ENCODE assay signal across 8 mouse cellular contexts in the genomic region with DNA sequence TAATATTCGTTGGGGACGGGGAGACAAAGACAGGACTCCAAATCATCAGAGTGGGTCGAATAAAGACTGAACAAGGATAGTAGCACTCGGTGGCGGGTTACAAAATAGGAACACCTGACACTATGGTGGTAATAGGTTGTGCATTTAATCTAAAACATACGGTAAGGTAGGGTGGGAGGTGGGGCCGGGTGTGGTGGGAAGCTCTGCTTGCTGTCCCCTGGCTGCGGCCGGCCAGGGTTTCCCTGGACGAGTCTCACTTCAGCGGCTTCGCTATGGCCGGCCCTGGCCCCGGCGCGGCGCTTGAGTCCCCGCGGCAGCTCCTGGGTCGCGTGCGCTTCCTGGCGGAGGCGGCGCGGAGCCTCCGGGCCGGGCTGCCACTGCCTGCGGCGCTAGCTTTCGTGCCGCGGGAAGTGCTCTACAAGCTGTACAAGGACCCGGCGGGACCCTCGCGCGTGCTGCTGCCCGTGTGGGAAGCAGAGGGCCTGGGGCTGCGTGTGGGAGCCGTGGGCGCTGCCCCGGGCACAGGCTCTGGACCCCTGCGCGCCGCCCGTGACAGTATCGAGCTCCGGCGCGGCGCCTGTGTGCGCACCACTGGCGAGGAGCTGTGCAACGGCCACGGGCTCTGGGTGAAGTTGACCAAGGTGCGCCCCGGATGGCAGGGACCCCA. TPM values are rescaled to one million over a fixed set of nuclear protein-coding genes. Genes with fewer than 3 reads are reported as not detected.
DNase-seq lines count a peak whose midpoint lies in the region; ATAC-seq and TF ChIP-seq lines count a peak whose summit lies in the region.

Gene Hectd3, plus strand, starts transcription at position 187 of the 667 bp plus-strand sequence.

- peak within 1 kb of the TSS; percentile 100 for H3K4me3 ChIP-seq in E14TG2a.4 (replicated peaks; ENCODE audit: low read length)
- peak within 1 kb of the TSS; percentile 97 for H3K4me3 ChIP-seq in heart, embryonic 15.5 days
- H3K4me3 ChIP-seq in liver, embryonic 16.5 days (ENCODE audit: low read depth, low read length): peak within 1 kb of the TSS; percentile 95
- peak within 1 kb of the TSS; percentile 83 for H3K4me3 ChIP-seq in neural tube, embryonic 12.5 days
- H3K4me3 ChIP-seq in thymus, adult 2 months (ENCODE audit: control insufficient read depth, insufficient read depth, low read length): peak within 1 kb of the TSS; percentile 98

- DNase-seq in brain, adult 2 months (ENCODE audit: low read depth, low spot score): peak; percentile 84
- DNase-seq in kidney, postnatal 10 days: peak; percentile 80
- DNase-seq in thymus, adult 2 months: peak; percentile 51

- H3K4me2 ChIP-seq in heart, embryonic 15.5 days: peak within 1 kb of the TSS; percentile 97
- H3K4me2 ChIP-seq in liver, embryonic 16.5 days (ENCODE audit: low read depth, low read length): peak within 1 kb of the TSS; percentile 92
- peak within 1 kb of the TSS; percentile 98 for H3K4me2 ChIP-seq in neural tube, embryonic 12.5 days (replicated peaks)

- peaks cover 58% of the 10 kb centered on the region for H3K4me1 ChIP-seq in E14TG2a.4 (replicated peaks; ENCODE audit: low read depth, low read length)
- peaks cover 23% of the 10 kb centered on the region for H3K4me1 ChIP-seq in heart, embryonic 15.5 days (replicated peaks)
- peaks cover 33% of the 10 kb centered on the region for H3K4me1 ChIP-seq in liver, embryonic 16.5 days (ENCODE audit: control insufficient read depth, low read depth, low read length)
- H3K4me1 ChIP-seq in neural tube, embryonic 12.5 days: peaks cover 18% of the 10 kb centered on the region
- peaks cover 22% of the 10 kb centered on the region for H3K4me1 ChIP-seq in thymus, adult 2 months (replicated peaks; ENCODE audit: control insufficient read depth, insufficient read depth, low read length)

- H3K36me3 ChIP-seq in E14TG2a.4 (ENCODE audit: insufficient read depth, low read length): peaks cover 55% of the 10 kb centered on the region
- H3K36me3 ChIP-seq in heart, embryonic 15.5 days: peaks cover 16% of the 10 kb centered on the region
- peaks cover 40% of the 10 kb centered on the region for H3K36me3 ChIP-seq in liver, embryonic 16.5 days (ENCODE audit: control insufficient read depth, insufficient read depth)
- H3K36me3 ChIP-seq in neural tube, embryonic 12.5 days: peaks cover 19% of the 10 kb centered on the region
- 0 out of 2 replicates have a peak, but pooled peaks cover 5% of the 10 kb centered on the region for H3K36me3 ChIP-seq in thymus, adult 2 months (ENCODE audit: control insufficient read depth, insufficient read depth, low read length)

- peak within 1 kb of the TSS; percentile 79 for H3K27ac ChIP-seq in heart, embryonic 15.5 days
- H3K27ac ChIP-seq in liver, embryonic 16.5 days (ENCODE audit: low read length): peak within 1 kb of the TSS; percentile 97
- H3K27ac ChIP-seq in neural tube, embryonic 12.5 days: peak within 1 kb of the TSS; percentile 77
- H3K27ac ChIP-seq in thymus, adult 2 months (ENCODE audit: control insufficient read depth, insufficient read depth, low read length): no peak within 1 kb of the TSS

- ATAC-seq in erythroblast, adult 5-6 weeks (replicated peaks; ENCODE audit: low FRiP score, poor library complexity, severe bottlenecking): peak; percentile 62
- ATAC-seq in heart, embryonic 15.5 days (replicated peaks; ENCODE audit: insufficient number of reproducible peaks, insufficient read depth, low FRiP score, low read depth): peak; percentile 63
- ATAC-seq in liver, embryonic 16.5 days (ENCODE audit: low read depth): peak; percentile 63
- peak; percentile 60 for ATAC-seq in neural tube, embryonic 12.5 days (ENCODE audit: low FRiP score, low read depth)

- no peaks in the 10 kb centered on the region for H3K9me3 ChIP-seq in E14TG2a.4 (ENCODE audit: low read length)
- no peaks in the 10 kb centered on the region for H3K9me3 ChIP-seq in heart, embryonic 15.5 days (replicated peaks)
- H3K9me3 ChIP-seq in liver, embryonic 16.5 days (replicated peaks; ENCODE audit: control insufficient read depth, low read length): no peaks in the 10 kb centered on the region
- H3K9me3 ChIP-seq in neural tube, embryonic 12.5 days: no peaks in the 10 kb centered on the region

- WGBS in heart, embryonic 15.5 days: under 1% methylated on average over 58 of the region's 58 CpGs
- WGBS in liver, embryonic 16.5 days (ENCODE audit: insufficient replicate concordance): under 1% methylated on average over 57 of the region's 58 CpGs
- under 1% methylated on average over 58 of the region's 58 CpGs for WGBS in neural tube, embryonic 12.5 days
- under 1% methylated on average over 58 of the region's 58 CpGs for WGBS in thymus, adult 2 months

- TF ChIP-seq POLR2A in thymus, adult 2 months (IDR thresholded peaks at IDR 0.05; ENCODE audit: control insufficient read depth, extremely low read depth, insufficient read depth, low read length, poor library complexity): no peak

- H3K27me3 ChIP-seq in E14TG2a.4 (ENCODE audit: insufficient read depth, low read length): no peaks in the 10 kb centered on the region
- H3K27me3 ChIP-seq in heart, embryonic 15.5 days: no peaks in the 10 kb centered on the region
- H3K27me3 ChIP-seq in liver, embryonic 16.5 days (ENCODE audit: control insufficient read depth, insufficient read depth, low read depth, low read length): no peaks in the 10 kb centered on the region
- H3K27me3 ChIP-seq in neural tube, embryonic 12.5 days (replicated peaks): no peaks in the 10 kb centered on the region
- H3K27me3 ChIP-seq in thymus, adult 2 months (ENCODE audit: control insufficient read depth, insufficient read depth, low read length): no peaks in the 10 kb centered on the region

- peak within 1 kb of the TSS; percentile 86 for H3K9ac ChIP-seq in heart, embryonic 15.5 days
- peak within 1 kb of the TSS; percentile 96 for H3K9ac ChIP-seq in liver, embryonic 16.5 days (ENCODE audit: low read depth, low read length)
- H3K9ac ChIP-seq in neural tube, embryonic 12.5 days: peak within 1 kb of the TSS; percentile 87

- no peak for TF ChIP-seq CTCF in E14TG2a.4 (conservative IDR thresholded peaks at IDR 0.05; ENCODE audit: low read length)
- no peak for TF ChIP-seq CTCF in thymus, adult 2 months (IDR thresholded peaks at IDR 0.05; ENCODE audit: borderline replicate concordance, control insufficient read depth, extremely low read depth, insufficient read depth, low read length, poor library complexity)

RNA-seq across cellular contexts. Expression of gene Hectd3, which starts in this region (rescaled TPM):
- 5.8 and 7.9 TPM in 2 replicates for total RNA-seq in erythroblast, adult 5-6 weeks (2015; ENCODE audit: low replicate concordance)
- total RNA-seq in erythroblast, adult 5-6 weeks (2017; ENCODE audit: low replicate concordance): 7.8 and 12.3 TPM in 2 replicates
- polyA plus RNA-seq in heart, embryonic 15.5 days (2015; fragmentation: Nextera tagmentation; extraction: Ambion mirVana): 5.5 and 8.3 TPM in 2 replicates
- 6.1 and 6.5 TPM in 2 replicates for polyA plus RNA-seq in liver, embryonic 16.5 days (2015; fragmentation: Nextera tagmentation; extraction: Ambion mirVana)
- polyA plus RNA-seq in neural tube, embryonic 12.5 days (2016; fragmentation: Nextera tagmentation; extraction: Ambion mirVana): 23.8 and 24.0 TPM in 2 replicates
- 104 and 113 TPM in 2 replicates for polyA plus RNA-seq in thymus, adult 2 months (2012; rRNA removed)
